Mouse (Mus musculus) thymus, adult 2 months (tissue): ENCODE measurements around the gene Zranb3. TPM values are rescaled to one million over a fixed set of nuclear protein-coding genes. Genes with fewer than 3 reads are reported as not detected.
"Not testable (repeated sequence)": the region's sequence is repeated elsewhere in the genome, so short reads cannot be mapped to it uniquely, and the experiment has no call there.

ENCODE experiments used
- DNase-seq: peaks from one replicate; pipeline ENCODE4 v3.0.0; 2021
- H3K27ac ChIP-seq: fragments of 200-500 bp; 2 replicates; pipeline ENCODE4 v1.5.1; 2012; ENCODE audit warnings: low read length, control low read depth; ENCODE audit not compliant: control insufficient read depth, insufficient read depth
- H3K27me3 ChIP-seq: fragments of 200-500 bp; 2 replicates; pipeline ENCODE4 v1.6.1; 2012; ENCODE audit warnings: mild to moderate bottlenecking, low read length, moderate library complexity, mixed read lengths; ENCODE audit not compliant: control insufficient read depth, insufficient read depth
- H3K36me3 ChIP-seq: fragments of 200-500 bp; 2 replicates; pipeline ENCODE4 v1.6.1; 2012; ENCODE audit warnings: mild to moderate bottlenecking, low read length, moderate library complexity; ENCODE audit not compliant: control insufficient read depth, insufficient read depth
- H3K4me1 ChIP-seq: fragments of 200-500 bp; replicated peaks from 2 replicates; pipeline ENCODE4 v1.6.1; 2012; ENCODE audit warnings: low read length; ENCODE audit not compliant: control insufficient read depth, insufficient read depth
- H3K4me3 ChIP-seq: fragments of 200-500 bp; 2 replicates; pipeline ENCODE4 v1.5.1; 2012; ENCODE audit warnings: mild to moderate bottlenecking, low read length, control low read depth, moderate library complexity; ENCODE audit not compliant: control insufficient read depth, insufficient read depth
- CTCF ChIP-seq: fragments of 200-500 bp; IDR thresholded peaks from 2 replicates; pipeline ENCODE4 v1.5.1; 2012; ENCODE audit warnings: mild to moderate bottlenecking, control low read depth, low read length, moderate library complexity, borderline replicate concordance; ENCODE audit not compliant: control insufficient read depth, poor library complexity, insufficient read depth; ENCODE audit errors: extremely low read depth
- POLR2A ChIP-seq: fragments of 200-500 bp; IDR thresholded peaks from 2 replicates; pipeline ENCODE4 v1.6.1; 2012; ENCODE audit warnings: mild to moderate bottlenecking, low read length, control low read depth, moderate library complexity; ENCODE audit not compliant: control insufficient read depth, poor library complexity, insufficient read depth; ENCODE audit errors: extremely low read depth
- WGBS: fragments of 180-500 bp; shearing (Covaris S2); methylation state at CpG from one replicate; pipeline ENCODE4 v1.1.7; 2018; 5-methylcytosine and 5-hydroxymethylcytosine counted together
- polyA plus RNA-seq: library from polyadenylated mRNA; depleted of rRNA; stranded (reverse); fragments of >200 nt; gene quantifications from 2 replicates; pipeline ENCODE4 v1.2.3, GENCODE M21; 2012; rRNA removed

The Zranb3 gene
- polyA plus RNA-seq: 3.8 and 5.1 TPM in 2 replicates

- Histone ChIP-seq H3K4me3 (peak within 1 kb of the TSS; percentile 84), H3K27ac (peak within 1 kb of the TSS; percentile 79), H3K4me1 (peaks cover 2% of the 10 kb centered on the region), H3K27me3 (no peaks in the 10 kb centered on the region), H3K36me3 (no peaks in the 10 kb centered on the region)
- TF ChIP-seq POLR2A (peak; percentile 57), CTCF (peak; percentile 42; the same call in 1 of the 2 replicates)
- peak; percentile 97 for DNase-seq
- WGBS: under 1% methylated on average over 43 of the region's 43 CpGs
These were observed at the start of gene Zranb3, which contains the start of gene R3hdm1 for GRCm38 (mm10) chr1:128102641-128103461. Zranb3 (minus strand) TSS chr1:128103047. R3hdm1 (plus strand) TSS chr1:128103301.

DNA sequence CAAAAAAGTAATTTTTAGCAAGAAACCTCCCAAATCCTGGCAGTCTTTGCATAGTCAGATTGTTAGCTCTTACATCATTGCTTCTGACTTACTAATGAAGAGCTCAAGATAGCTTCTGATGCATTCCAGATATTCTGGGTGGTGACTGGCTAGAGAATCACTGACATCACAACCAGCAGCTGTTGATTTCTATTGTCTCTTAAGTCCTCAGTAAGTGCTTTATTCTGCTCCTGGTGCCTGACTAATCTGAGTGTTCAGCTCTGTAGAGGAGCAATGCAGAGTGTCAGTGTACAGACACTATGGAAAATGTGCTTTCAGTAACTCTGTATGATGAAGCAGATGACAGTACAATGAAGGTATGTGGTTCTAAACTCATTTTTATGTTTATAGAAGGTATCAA lies 38.9 kb upstream of the Zranb3 start:
- Histone ChIP-seq H3K36me3 (no peaks in the 10 kb centered on the region), H3K27me3 (no peaks in the 10 kb centered on the region), H3K4me1 (no peaks in the 10 kb centered on the region), H3K4me3 (no peak overlapping the region), H3K27ac (no peak overlapping the region)
- DNase-seq: no peak
- TF ChIP-seq CTCF: no peak
- no peak for TF ChIP-seq POLR2A

DNA sequence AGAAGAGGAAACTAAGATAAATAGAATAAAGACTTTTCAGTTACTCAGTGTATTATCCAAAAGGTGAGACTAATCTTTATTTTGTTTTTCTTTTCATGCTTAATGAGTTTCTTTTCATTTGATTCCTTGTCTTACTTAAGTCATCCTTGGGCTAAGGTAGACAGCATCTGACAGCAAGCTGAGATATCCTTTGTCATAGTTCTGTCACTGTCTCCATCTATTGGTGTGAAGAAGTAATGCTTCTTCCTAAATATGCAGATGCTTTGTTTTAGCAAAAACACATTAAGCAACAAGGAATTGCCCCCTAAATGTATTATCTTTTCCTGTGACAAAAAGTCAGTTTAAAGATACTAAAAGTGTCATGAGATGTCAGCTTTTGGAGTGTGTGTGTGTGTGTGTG lies 38.2 kb upstream of the Zranb3 start:
- no peak for TF ChIP-seq CTCF
- TF ChIP-seq POLR2A: no peak
- no peak for DNase-seq
- Histone ChIP-seq H3K4me3 (no peak overlapping the region), H3K27me3 (no peaks in the 10 kb centered on the region), H3K36me3 (no peaks in the 10 kb centered on the region), H3K27ac (no peak overlapping the region), H3K4me1 (no peaks in the 10 kb centered on the region)

DNA sequence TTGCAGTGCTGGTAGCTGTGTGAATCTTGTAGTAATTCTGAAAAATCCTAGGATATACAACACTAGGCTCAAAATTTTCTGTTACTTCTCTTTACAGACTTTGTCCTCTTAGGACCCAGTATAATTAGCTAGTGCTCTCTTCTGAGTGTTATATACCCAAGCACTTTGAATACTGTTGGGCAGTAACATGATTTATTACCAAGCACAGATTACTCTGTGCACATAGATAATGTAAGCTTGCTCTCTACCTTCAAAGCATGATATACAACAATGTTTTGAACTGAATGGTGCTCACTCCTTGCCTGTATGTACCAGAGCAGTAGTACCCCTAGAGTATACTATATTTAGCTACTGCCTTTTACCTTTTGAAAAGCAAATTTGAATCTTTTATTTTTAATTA lies 33.4 kb upstream of the Zranb3 start:
- not testable (repeated sequence) for H3K4me1 ChIP-seq, H3K27me3 ChIP-seq, H3K4me3 ChIP-seq, H3K36me3 ChIP-seq, H3K27ac ChIP-seq, DNase-seq

DNA sequence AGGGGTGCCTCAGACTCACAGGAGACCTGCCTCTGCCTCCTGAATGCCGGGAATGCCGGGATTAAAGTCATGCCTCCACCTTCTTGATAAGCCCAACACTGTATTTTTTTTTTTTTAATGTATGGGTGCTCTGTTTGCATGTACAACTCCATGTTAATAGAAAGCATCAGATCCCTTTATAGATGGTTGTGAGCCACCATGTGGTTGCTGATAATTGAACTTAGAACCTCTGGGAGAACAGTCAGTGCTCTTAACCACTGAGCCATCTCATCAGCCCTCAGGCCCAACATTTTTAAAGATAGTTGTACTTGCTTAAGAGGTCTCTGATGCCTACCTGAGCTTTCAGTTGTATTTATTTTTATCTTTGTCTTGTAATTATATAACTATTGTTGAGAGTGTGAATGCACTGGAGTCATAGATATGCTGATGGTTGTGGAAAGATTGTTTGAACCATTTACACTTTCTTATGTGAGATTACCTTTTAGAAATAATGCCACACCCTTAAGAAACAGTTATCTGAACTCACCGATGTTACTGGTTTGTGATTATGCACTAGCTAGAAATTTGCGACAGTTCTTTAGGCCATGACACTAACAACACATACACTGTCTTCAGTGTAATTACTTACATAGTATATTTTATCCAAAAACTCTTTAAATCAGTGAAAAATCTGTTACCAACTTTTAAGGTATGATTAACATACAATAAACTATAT lies 18.2 kb upstream of the Zranb3 start:
- DNase-seq: no peak
- H3K36me3 ChIP-seq: no peaks in the 10 kb centered on the region
- WGBS: 99% methylated on average over 4 of the region's 4 CpGs
- no peaks in the 10 kb centered on the region for H3K4me1 ChIP-seq
- no peak overlapping the region for H3K4me3 ChIP-seq
- H3K27me3 ChIP-seq: no peaks in the 10 kb centered on the region
- H3K27ac ChIP-seq: no peak overlapping the region
- TF ChIP-seq CTCF (no peak), POLR2A (no peak)

DNA sequence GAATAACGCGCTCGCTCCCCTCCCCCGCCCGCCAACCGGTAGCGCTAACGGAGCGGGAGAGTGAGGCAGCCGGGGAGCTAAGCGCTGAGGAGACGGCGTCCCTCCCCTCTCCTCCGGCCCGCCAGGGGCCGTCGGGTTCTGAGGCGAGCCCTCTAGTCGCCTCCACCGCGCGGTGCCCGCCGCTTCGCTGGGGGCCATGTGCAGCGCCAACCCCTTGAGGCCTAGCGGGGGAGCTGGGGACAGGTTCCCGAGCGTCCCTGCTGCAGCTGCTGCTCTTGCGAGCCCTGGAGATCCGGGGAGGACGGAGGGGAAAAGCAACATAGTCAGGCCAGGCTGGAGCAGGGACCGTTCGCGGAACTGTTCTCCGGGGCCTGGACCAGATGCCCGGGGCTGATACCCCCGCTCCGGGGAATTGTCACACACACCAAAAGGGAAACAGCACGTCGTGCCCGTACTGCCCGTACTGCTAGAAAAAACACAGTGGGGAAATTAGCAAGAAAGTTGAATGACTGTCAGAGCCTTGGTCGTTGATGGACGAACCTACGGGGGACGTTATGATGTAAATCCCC lies 757 bp upstream of the Zranb3 start:
- Histone ChIP-seq H3K4me3 (peak overlapping the region; percentile 84), H3K4me1 (peaks cover 2% of the 10 kb centered on the region), H3K27ac (peak overlapping the region; percentile 15), H3K36me3 (no peaks in the 10 kb centered on the region), H3K27me3 (no peaks in the 10 kb centered on the region)
- WGBS: under 1% methylated on average over 47 of the region's 47 CpGs
- TF ChIP-seq POLR2A (no peak), CTCF (no peak)
- DNase-seq: no peak
